Mouse (Mus musculus): Measurements from ENCODE around the gene Man2b2. TPM values are rescaled to one million over a fixed set of nuclear protein-coding genes. Genes with fewer than 3 reads are reported as not detected.
A peak's percentile ranks its signal among the peaks of the same experiment; 100 is the strongest.

Gene Man2b2
- 7.8 and 10.3 TPM in 2 replicates for polyA plus RNA-seq (2014; fragmentation: Nextera tagmentation; extraction: Ambion mirVana)

GRCm38 (mm10) chr5:36829913-36830879 is at the start of gene Man2b2:
Man2b2 (minus strand) TSS chr5:36830653.
- peak; percentile 90 for DNase-seq
- no peak within 1 kb of the TSS for H3K27ac ChIP-seq (replicated peaks; ENCODE audit: low read depth, low read length)

GRCm38 (mm10) chr5:36878801-36879200 is 48.3 kb upstream of the Man2b2 start:
- H3K4me1 ChIP-seq (ENCODE audit: control insufficient read depth, insufficient read depth, low read length) = no peaks in the 10 kb centered on the region
- no peak for DNase-seq
- H3K4me2 ChIP-seq (ENCODE audit: low read length) = no peak overlapping the region
- H3K27ac ChIP-seq (replicated peaks; ENCODE audit: low read depth, low read length) = no peak overlapping the region
- H3K27me3 ChIP-seq (ENCODE audit: control insufficient read depth, insufficient read depth, low read length) = no peaks in the 10 kb centered on the region
- ATAC-seq (ENCODE audit: low FRiP score, low TSS enrichment) = no peak
- H3K9ac ChIP-seq (replicated peaks; ENCODE audit: low read length) = no peak overlapping the region
- WGBS = 78% methylated on average over 4 of the region's 4 CpGs
- H3K4me3 ChIP-seq (replicated peaks; ENCODE audit: low read depth, low read length) = no peak overlapping the region
- no peaks in the 10 kb centered on the region for H3K36me3 ChIP-seq (ENCODE audit: control insufficient read depth, insufficient read depth, low read length)
- H3K9me3 ChIP-seq (ENCODE audit: control insufficient read depth, low read length) = no peaks in the 10 kb centered on the region

More at GRCm38 (mm10) chr5:36829913-36830879, at the start of gene Man2b2:
- peaks cover 8% of the 10 kb centered on the region for H3K4me1 ChIP-seq (ENCODE audit: control insufficient read depth, insufficient read depth, low read length)
- peak within 1 kb of the TSS; percentile 57 for H3K9ac ChIP-seq (replicated peaks; ENCODE audit: low read length)
- peak; percentile 86 for ATAC-seq (ENCODE audit: low FRiP score, low TSS enrichment)
- 3% methylated on average over 46 of the region's 46 CpGs for WGBS
- peak within 1 kb of the TSS; percentile 65 for H3K4me2 ChIP-seq (ENCODE audit: low read length)
- H3K27me3 ChIP-seq (ENCODE audit: control insufficient read depth, insufficient read depth, low read length) = no peaks in the 10 kb centered on the region
- no peaks in the 10 kb centered on the region for H3K9me3 ChIP-seq (ENCODE audit: control insufficient read depth, low read length)
- H3K36me3 ChIP-seq (ENCODE audit: control insufficient read depth, insufficient read depth, low read length) = 0 out of 2 replicates have a peak, but pooled peaks cover 10% of the 10 kb centered on the region
- H3K4me3 ChIP-seq (replicated peaks; ENCODE audit: low read depth, low read length) = peak within 1 kb of the TSS; percentile 45

GRCm38 (mm10) chr5:36877641-36878040 is 47.2 kb upstream of the Man2b2 start:
- Histone ChIP-seq H3K4me1 (ENCODE audit: control insufficient read depth, insufficient read depth, low read length) (no peaks in the 10 kb centered on the region), H3K36me3 (ENCODE audit: control insufficient read depth, insufficient read depth, low read length) (no peaks in the 10 kb centered on the region), H3K4me3 (replicated peaks; ENCODE audit: low read depth, low read length) (no peak overlapping the region), H3K9me3 (ENCODE audit: control insufficient read depth, low read length) (no peaks in the 10 kb centered on the region), H3K27me3 (ENCODE audit: control insufficient read depth, insufficient read depth, low read length) (no peaks in the 10 kb centered on the region), H3K9ac (replicated peaks; ENCODE audit: low read length) (no peak overlapping the region), H3K4me2 (ENCODE audit: low read length) (no peak overlapping the region), H3K27ac (replicated peaks; ENCODE audit: low read depth, low read length) (no peak overlapping the region)
- 99% methylated on average over 2 of the region's 2 CpGs for WGBS
- ATAC-seq (ENCODE audit: low FRiP score, low TSS enrichment) (no peak), DNase-seq (no peak)

- H3K27me3 ChIP-seq (ENCODE audit: control insufficient read depth, insufficient read depth, low read length) = no peaks in the 10 kb centered on the region
- no peaks in the 10 kb centered on the region for H3K4me1 ChIP-seq (ENCODE audit: control insufficient read depth, insufficient read depth, low read length)
- H3K9me3 ChIP-seq (ENCODE audit: control insufficient read depth, low read length) = no peaks in the 10 kb centered on the region
- no peak for ATAC-seq (ENCODE audit: low FRiP score, low TSS enrichment)
- H3K27ac ChIP-seq (replicated peaks; ENCODE audit: low read depth, low read length) = no peak overlapping the region
- no peak overlapping the region for H3K4me3 ChIP-seq (replicated peaks; ENCODE audit: low read depth, low read length)
- H3K4me2 ChIP-seq (ENCODE audit: low read length) = no peak overlapping the region
- H3K36me3 ChIP-seq (ENCODE audit: control insufficient read depth, insufficient read depth, low read length) = no peaks in the 10 kb centered on the region
- no peak overlapping the region for H3K9ac ChIP-seq (replicated peaks; ENCODE audit: low read length)
- no peak for DNase-seq
- WGBS = 30% methylated on average over 7 of the region's 7 CpGs
These were observed 46.4 kb upstream of the Man2b2 start for GRCm38 (mm10) chr5:36876777-36877396.

- H3K4me3 ChIP-seq (replicated peaks; ENCODE audit: low read depth, low read length) = no peak overlapping the region
- 87% methylated on average over 4 of the region's 4 CpGs for WGBS
- H3K9me3 ChIP-seq (ENCODE audit: control insufficient read depth, low read length) = no peaks in the 10 kb centered on the region
- no peak overlapping the region for H3K4me2 ChIP-seq (ENCODE audit: low read length)
- DNase-seq = no peak
- H3K27ac ChIP-seq (replicated peaks; ENCODE audit: low read depth, low read length) = no peak overlapping the region
- H3K9ac ChIP-seq (replicated peaks; ENCODE audit: low read length) = no peak overlapping the region
- H3K4me1 ChIP-seq (ENCODE audit: control insufficient read depth, insufficient read depth, low read length) = no peaks in the 10 kb centered on the region
- H3K27me3 ChIP-seq (ENCODE audit: control insufficient read depth, insufficient read depth, low read length) = peaks cover 9% of the 10 kb centered on the region
- no peaks in the 10 kb centered on the region for H3K36me3 ChIP-seq (ENCODE audit: control insufficient read depth, insufficient read depth, low read length)
- ATAC-seq (ENCODE audit: low FRiP score, low TSS enrichment) = no peak
These were observed 45.5 kb upstream of the Man2b2 start for GRCm38 (mm10) chr5:36875956-36876355.

- ATAC-seq (ENCODE audit: low FRiP score, low TSS enrichment) = no peak
- H3K27me3 ChIP-seq (ENCODE audit: control insufficient read depth, insufficient read depth, low read length) = peaks cover 57% of the 10 kb centered on the region
- DNase-seq = no peak
- 90% methylated on average over 6 of the region's 6 CpGs for WGBS
- H3K4me3 ChIP-seq (replicated peaks; ENCODE audit: low read depth, low read length) = no peak overlapping the region
- no peak overlapping the region for H3K4me2 ChIP-seq (ENCODE audit: low read length)
- no peaks in the 10 kb centered on the region for H3K36me3 ChIP-seq (ENCODE audit: control insufficient read depth, insufficient read depth, low read length)
- no peak overlapping the region for H3K9ac ChIP-seq (replicated peaks; ENCODE audit: low read length)
- no peaks in the 10 kb centered on the region for H3K9me3 ChIP-seq (ENCODE audit: control insufficient read depth, low read length)
- no peak overlapping the region for H3K27ac ChIP-seq (replicated peaks; ENCODE audit: low read depth, low read length)
- no peaks in the 10 kb centered on the region for H3K4me1 ChIP-seq (ENCODE audit: control insufficient read depth, insufficient read depth, low read length)
These were observed 40.5 kb upstream of the Man2b2 start for GRCm38 (mm10) chr5:36870916-36871315.

GRCm38 (mm10) chr5:36869578-36870236 is 39.3 kb upstream of the Man2b2 start:
- Histone ChIP-seq H3K9me3 (ENCODE audit: control insufficient read depth, low read length) (no peaks in the 10 kb centered on the region), H3K36me3 (ENCODE audit: control insufficient read depth, insufficient read depth, low read length) (no peaks in the 10 kb centered on the region), H3K4me1 (ENCODE audit: control insufficient read depth, insufficient read depth, low read length) (no peaks in the 10 kb centered on the region), H3K9ac (replicated peaks; ENCODE audit: low read length) (peak overlapping the region; percentile 69), H3K4me2 (ENCODE audit: low read length) (peak overlapping the region; percentile 66), H3K4me3 (replicated peaks; ENCODE audit: low read depth, low read length) (peak overlapping the region; percentile 52), H3K27ac (replicated peaks; ENCODE audit: low read depth, low read length) (peak overlapping the region; percentile 65), H3K27me3 (ENCODE audit: control insufficient read depth, insufficient read depth, low read length) (peaks cover 64% of the 10 kb centered on the region)
- DNase-seq (peak; percentile 75), ATAC-seq (ENCODE audit: low FRiP score, low TSS enrichment) (peak; percentile 53)
- under 1% methylated on average over 56 of the region's 56 CpGs for WGBS

GRCm38 (mm10) chr5:36869186-36869577 is 38.7 kb upstream of the Man2b2 start:
- ATAC-seq (ENCODE audit: low FRiP score, low TSS enrichment) (0 out of 2 replicates have a peak, but pooled peaks have one; percentile 9), DNase-seq (peak; percentile 47)
- Histone ChIP-seq H3K4me1 (ENCODE audit: control insufficient read depth, insufficient read depth, low read length) (no peaks in the 10 kb centered on the region), H3K9ac (replicated peaks; ENCODE audit: low read length) (peak overlapping the region; percentile 69), H3K36me3 (ENCODE audit: control insufficient read depth, insufficient read depth, low read length) (no peaks in the 10 kb centered on the region), H3K27me3 (ENCODE audit: control insufficient read depth, insufficient read depth, low read length) (peaks cover 64% of the 10 kb centered on the region), H3K27ac (replicated peaks; ENCODE audit: low read depth, low read length) (peak overlapping the region; percentile 65), H3K9me3 (ENCODE audit: control insufficient read depth, low read length) (no peaks in the 10 kb centered on the region), H3K4me2 (ENCODE audit: low read length) (peak overlapping the region; percentile 66), H3K4me3 (replicated peaks; ENCODE audit: low read depth, low read length) (peak overlapping the region; percentile 52)
- WGBS = 2% methylated on average over 7 of the region's 7 CpGs
